Mouse (Mus musculus): ENCODE results near the gene Olfr1347.
"Not testable (repeated sequence)": the region's sequence is repeated elsewhere in the genome, so short reads cannot be mapped to it uniquely, and the experiment has no call there.

Gene Olfr1347

DNA sequence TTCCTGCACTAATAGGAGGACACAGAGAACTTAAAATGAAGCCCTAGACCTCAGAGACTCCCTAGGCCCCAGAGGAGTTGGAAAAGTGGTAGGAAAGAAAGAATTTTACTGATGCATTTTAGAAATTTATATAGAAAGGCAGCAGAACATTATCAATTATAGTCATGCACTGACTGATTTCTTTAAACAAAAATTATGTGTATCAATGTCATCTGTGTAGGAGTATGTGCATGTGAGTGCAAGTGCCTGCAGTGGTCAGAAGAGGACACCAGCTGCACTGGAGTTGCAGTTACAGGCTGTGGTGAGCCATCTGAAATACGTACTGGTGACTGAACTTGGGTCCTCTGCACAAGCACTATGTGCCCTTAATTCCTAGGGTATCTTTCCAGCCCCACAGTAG is at the start of gene Olfr1347:
TSS of gene Olfr1347 (minus strand) at position 101 of the 400 bp plus-strand sequence.
- DNase-seq (ENCODE audit: extremely low spot score) = no peak

- no peak for DNase-seq (ENCODE audit: extremely low spot score)
These were observed 26.6 kb upstream of the Olfr1347 start for GRCm38 (mm10) chr7:6526141-6526540.

- DNase-seq (ENCODE audit: extremely low spot score) = no peak
These were observed 25.4 kb upstream of the Olfr1347 start for GRCm38 (mm10) chr7:6525001-6525400.

DNA sequence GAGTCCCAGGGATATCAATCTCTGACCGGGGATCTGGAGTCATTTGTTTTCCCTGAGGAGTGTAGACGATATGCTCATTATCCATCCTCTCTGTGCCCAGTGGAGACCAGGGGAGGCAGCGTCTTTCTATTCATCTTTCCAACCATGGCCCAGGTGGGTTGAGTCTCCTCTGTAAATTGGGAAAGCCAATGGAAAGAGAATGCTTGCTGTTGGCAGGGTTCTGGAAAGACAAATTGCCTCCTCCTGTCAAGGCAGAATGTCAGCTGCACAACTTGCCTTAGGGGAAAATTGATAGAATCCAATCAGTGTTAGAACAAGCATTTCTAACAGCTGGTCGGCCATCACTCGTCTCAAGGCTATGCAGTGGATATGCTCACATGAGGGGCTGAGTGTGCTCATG is 23.3 kb upstream of the Olfr1347 start, which contains the start of gene Olfr1349:
TSS of gene Olfr1349 (minus strand) at position 101 of the 400 bp plus-strand sequence.
- no peak for DNase-seq (ENCODE audit: extremely low spot score)

DNA sequence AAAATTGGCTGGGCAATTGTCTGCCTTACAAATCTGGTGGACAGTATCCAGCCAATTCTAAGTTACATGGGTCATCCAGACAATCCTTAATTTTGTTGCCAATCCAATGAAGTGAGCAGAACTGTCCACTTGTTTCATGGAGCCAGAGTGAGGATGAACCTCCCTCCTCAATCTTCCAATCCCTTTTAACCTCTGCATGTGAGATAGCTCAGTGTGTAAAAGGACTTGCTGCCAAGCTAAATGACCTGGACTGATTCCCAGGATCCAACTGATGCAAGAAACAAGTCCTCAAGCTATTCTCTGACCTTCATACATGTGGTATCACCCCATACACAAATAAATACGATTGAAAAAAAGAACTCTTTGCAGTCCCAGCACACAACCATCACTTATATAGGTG is 22.1 kb upstream of the Olfr1347 start:
- no peak for DNase-seq (ENCODE audit: extremely low spot score)

GRCm38 (mm10) chr7:6508648-6509047 is 9.1 kb upstream of the Olfr1347 start, which contains the start of gene Olfr1348:
Gene Olfr1348 (minus strand): TSS chr7:6508748.
- no peak for DNase-seq (ENCODE audit: extremely low spot score)

- DNase-seq (ENCODE audit: extremely low spot score) = no peak
These were observed 12.7 kb downstream of the Olfr1347 start, which contains the start of gene Olfr5 for GRCm38 (mm10) chr7:6486841-6487240. Gene Olfr5 (minus strand): TSS chr7:6486941.

DNA sequence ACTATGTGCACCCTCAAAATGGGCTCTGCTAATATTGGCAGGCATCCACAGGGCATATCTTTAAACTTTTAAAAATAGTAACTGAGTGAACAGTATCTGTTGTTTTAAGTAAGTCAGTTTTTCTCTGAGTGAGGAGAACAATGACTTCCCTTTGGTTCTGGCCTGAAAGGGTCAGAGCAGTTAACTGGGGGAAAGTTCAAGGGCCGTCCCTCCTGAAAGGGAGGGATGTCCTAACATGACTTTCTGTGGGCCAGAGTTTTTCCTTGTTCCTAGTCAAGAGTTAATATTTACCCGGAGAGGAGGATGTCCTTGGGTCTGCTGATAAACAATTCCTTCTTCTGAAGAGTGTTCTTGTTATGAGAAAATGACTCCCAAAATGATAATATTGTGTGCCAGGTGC is 21.9 kb downstream of the Olfr1347 start:
- not testable (repeated sequence) for DNase-seq (ENCODE audit: extremely low spot score)

DNA sequence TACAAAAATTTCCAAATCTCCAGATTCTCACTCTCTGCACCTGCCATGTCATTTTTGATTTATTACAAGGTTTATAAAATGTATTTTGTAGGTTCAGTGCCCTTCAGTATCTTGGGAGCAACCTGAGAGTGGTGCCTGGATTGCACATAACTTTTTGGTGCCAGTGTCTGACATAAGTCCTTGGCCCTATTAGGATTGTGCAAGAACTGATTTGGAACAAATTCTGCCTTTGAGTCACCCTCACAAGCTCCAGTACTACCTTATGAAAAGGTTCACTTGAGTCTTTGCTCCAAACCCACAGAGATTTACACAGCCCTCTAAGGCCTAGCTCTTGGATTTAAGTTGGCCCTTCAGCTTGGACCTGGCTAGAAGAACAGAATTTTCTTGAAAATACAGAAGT is 32.6 kb downstream of the Olfr1347 start, which contains the start of gene Olfr1346:
TSS of gene Olfr1346 (plus strand) at position 151 of the 400 bp plus-strand sequence.
- no peak for DNase-seq (ENCODE audit: extremely low spot score)

DNA sequence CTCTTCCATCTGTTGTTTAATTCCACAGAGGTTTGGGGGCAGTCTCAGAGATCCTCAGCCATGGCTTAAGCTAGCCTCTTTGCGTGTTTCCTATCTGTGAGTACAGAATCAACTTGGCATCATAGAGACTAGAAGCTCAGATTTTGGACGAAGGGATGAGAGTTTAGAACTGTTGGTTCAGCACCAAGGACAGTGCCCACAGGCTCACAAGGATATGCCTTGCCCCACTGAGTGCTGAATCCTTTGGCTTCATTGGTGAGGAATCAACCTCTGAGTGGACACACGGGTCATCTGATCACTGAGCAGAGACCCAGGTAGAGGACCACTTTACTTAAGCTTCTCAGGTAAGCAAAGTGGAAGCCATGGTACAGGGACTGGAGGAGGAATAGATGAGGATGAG is 43.2 kb downstream of the Olfr1347 start:
- DNase-seq (ENCODE audit: extremely low spot score) = no peak

- no peak for DNase-seq (ENCODE audit: extremely low spot score)
These were observed 43.7 kb downstream of the Olfr1347 start, which contains the start of gene Olfr1336 for GRCm38 (mm10) chr7:6455868-6456267. Gene Olfr1336 (plus strand): TSS chr7:6456168.

DNA sequence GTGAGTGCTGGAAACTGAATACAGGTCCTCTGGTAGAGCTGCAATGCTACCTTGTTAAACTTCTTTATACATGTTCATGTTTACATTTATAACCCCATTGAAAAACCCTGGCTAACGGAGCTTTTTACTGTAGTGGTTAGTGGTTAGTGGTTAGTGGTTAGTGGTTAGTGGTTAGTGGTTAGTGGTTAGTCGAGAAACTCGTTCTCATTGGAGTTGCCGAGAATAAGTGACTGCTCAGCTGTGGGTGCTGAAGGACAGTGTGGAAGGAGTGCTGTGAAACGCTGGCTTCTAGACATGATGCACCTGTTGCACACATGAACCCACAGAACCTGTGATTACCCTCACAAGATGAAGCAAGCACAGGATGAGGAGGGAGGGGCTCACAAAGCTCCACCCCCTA is 51.8 kb downstream of the Olfr1347 start:
- no peak for DNase-seq (ENCODE audit: extremely low spot score)

DNA sequence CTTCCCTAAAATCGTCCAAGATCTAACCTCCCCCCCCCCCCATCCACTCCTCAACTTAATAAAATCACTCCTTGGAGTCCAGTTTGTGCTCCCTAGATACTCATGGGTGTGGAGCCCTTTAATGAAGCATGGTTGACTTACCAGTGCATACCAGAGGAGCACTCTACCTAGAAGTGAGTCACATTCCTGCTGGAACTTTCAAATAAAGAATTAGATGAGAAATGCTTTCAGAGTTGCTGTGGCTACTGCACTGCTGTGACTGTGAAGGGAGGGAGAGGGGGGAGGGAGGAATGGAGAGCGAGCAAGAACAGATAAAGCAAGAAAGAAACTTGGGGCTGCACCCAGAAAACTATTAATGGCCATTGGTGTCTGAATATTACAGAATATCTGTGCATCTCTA is 58.4 kb downstream of the Olfr1347 start:
- no peak for DNase-seq (ENCODE audit: extremely low spot score)

DNA sequence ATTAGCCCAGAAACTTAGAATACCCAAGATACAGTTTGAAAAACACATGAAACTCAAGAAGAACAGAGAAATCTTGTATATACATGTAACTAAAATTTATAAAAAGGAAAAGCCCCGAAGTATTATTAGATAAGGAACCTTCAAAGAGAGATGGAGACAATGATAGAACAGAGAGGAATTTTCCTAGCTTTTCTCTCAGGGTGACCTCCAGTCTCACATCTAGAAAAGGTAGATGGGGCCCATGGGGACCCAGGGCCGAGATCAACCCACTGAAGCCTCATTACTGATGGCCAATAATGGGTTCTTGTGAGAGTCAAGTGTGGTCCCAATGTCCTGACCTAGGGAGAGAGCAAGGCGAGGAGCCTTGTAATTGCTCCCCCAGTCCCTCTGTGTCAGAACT is 61.2 kb downstream of the Olfr1347 start, which contains the start of gene Olfr1344:
TSS of gene Olfr1344 (plus strand) at position 301 of the 400 bp plus-strand sequence.
- no peak for DNase-seq (ENCODE audit: extremely low spot score)

Measured in embryo, embryonic 9.5 days (tissue).